Mouse (Mus musculus): ENCODE data around the gene Lix1. TPM values are rescaled to one million over a fixed set of nuclear protein-coding genes. Genes with fewer than 3 reads are reported as not detected.
A peak's percentile ranks its signal among the peaks of the same experiment; 100 is the strongest.

Lix1 gene
- total RNA-seq, 2 experiments from 2014 or later: 77.0 to 78.5 TPM

- no peak for DNase-seq (ENCODE audit: low spot score in 2 of 2)
Measured at GRCm38 (mm10) chr17:17411443-17411842, 9.0 kb downstream of the Lix1 start.

GRCm38 (mm10) chr17:17412176-17412575 is 9.7 kb downstream of the Lix1 start:
- no peak for DNase-seq (ENCODE audit: low spot score in 2 of 2)

GRCm38 (mm10) chr17:17414206-17414605 is 11.7 kb downstream of the Lix1 start:
- no peak for DNase-seq (ENCODE audit: low spot score in 2 of 2)

GRCm38 (mm10) chr17:17424609-17425307 is 22.3 kb downstream of the Lix1 start:
- no peak for DNase-seq (ENCODE audit: low spot score in 2 of 2)

GRCm38 (mm10) chr17:17425308-17425813 is 22.9 kb downstream of the Lix1 start:
- no peak for DNase-seq (ENCODE audit: low spot score in 2 of 2)

- DNase-seq (ENCODE audit: low spot score in 2 of 2): no peak
Measured at GRCm38 (mm10) chr17:17425906-17426305, 23.4 kb downstream of the Lix1 start.

- no peak for DNase-seq (ENCODE audit: low spot score in 2 of 2)
Measured at GRCm38 (mm10) chr17:17428888-17429287, 26.4 kb downstream of the Lix1 start.

- DNase-seq (ENCODE audit: low spot score in 2 of 2): no peak
Measured at GRCm38 (mm10) chr17:17433679-17434078, 31.2 kb downstream of the Lix1 start.

- no peak for DNase-seq (ENCODE audit: low spot score in 2 of 2)
Measured at GRCm38 (mm10) chr17:17438576-17439191, 36.2 kb downstream of the Lix1 start.

GRCm38 (mm10) chr17:17441876-17442498 is 39.5 kb downstream of the Lix1 start:
- no peak for DNase-seq (ENCODE audit: low spot score in 2 of 2)

- no peak for DNase-seq (ENCODE audit: low spot score in 2 of 2)
Measured at GRCm38 (mm10) chr17:17444297-17444886, 41.9 kb downstream of the Lix1 start.

- no peak for DNase-seq (ENCODE audit: low spot score in 2 of 2)
Measured at GRCm38 (mm10) chr17:17446683-17447082, 44.2 kb downstream of the Lix1 start.

- DNase-seq (ENCODE audit: low spot score in 2 of 2): no peak
Measured at GRCm38 (mm10) chr17:17447821-17448220, 45.3 kb downstream of the Lix1 start.

- peak; percentile 16 to 29 for DNase-seq (ENCODE audit: low spot score in 2 of 2)
Measured at GRCm38 (mm10) chr17:17448737-17449440, 46.4 kb downstream of the Lix1 start.

GRCm38 (mm10) chr17:17449441-17449770 is 46.9 kb downstream of the Lix1 start:
- peak in 1 of 2 experiments; percentile 24 for DNase-seq (ENCODE audit: low spot score in 2 of 2)

- no peak for DNase-seq (ENCODE audit: low spot score in 2 of 2)
Measured at GRCm38 (mm10) chr17:17451102-17451501, 48.6 kb downstream of the Lix1 start.

- no peak for DNase-seq (ENCODE audit: low spot score in 2 of 2)
Measured at GRCm38 (mm10) chr17:17452617-17453016, 50.1 kb downstream of the Lix1 start.

- DNase-seq (ENCODE audit: low spot score in 2 of 2): no peak
Measured at GRCm38 (mm10) chr17:17454573-17454972, 52.1 kb downstream of the Lix1 start.

GRCm38 (mm10) chr17:17485789-17486188 is 83.3 kb downstream of the Lix1 start:
- DNase-seq (ENCODE audit: low spot score in 2 of 2): no peak

- DNase-seq (ENCODE audit: low spot score in 2 of 2): no peak
Measured at GRCm38 (mm10) chr17:17490820-17491621, 88.5 kb downstream of the Lix1 start.

- no peak for DNase-seq (ENCODE audit: low spot score in 2 of 2)
Measured at GRCm38 (mm10) chr17:17491622-17492001, 89.1 kb downstream of the Lix1 start.
